Mouse (Mus musculus): ENCODE results near the gene Ackr2.

DNA sequence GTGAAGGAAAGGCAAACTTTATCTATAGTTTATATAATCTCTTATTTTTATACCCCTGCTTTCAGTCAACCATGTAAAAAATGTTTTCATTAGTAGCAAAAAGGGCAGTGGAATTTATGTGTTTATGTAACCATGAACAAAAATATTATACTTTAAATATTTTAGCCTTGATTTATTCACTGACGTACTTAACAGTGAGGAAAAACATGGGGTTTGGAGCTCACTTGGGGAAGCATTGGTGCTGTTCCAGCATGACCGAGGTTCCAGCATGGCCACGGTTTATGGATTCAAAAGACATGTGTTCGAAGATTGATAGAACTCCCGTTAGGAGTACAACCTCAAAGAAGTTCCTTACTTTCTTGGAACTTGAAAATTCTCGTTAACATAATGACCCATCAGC lies 29.9 kb upstream of the Ackr2 start:
- TF ChIP-seq TAL1 (IDR thresholded peaks at IDR 0.05; ENCODE audit: low read length), result no peak
- no peak for TF ChIP-seq GATA1 (IDR thresholded peaks at IDR 0.05; ENCODE audit: low read length)

Measured in erythroblast, embryonic 14.5 days (primary cell).